ENCODE assay signal across 7 mouse cellular contexts in the genomic region with DNA sequence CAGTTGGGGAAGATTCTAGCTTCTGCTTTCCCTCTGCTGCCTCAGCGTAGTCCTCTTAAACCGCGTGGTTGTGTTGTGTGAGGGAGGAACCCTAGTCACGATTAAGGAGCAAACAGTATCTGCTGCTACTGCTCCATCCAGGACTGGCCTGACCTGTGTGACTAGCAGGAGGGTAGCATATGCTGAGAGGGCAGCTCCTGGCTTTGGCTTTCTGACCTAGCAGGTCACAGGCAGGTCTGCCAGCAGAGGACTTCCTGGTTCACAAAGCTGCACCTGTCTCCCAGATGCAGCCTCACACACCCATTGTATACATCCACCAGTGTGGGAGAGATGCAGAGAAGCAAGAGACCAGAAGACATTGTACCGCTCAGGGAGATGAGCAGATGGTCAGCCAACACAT.
DNase-seq lines count a peak whose midpoint lies in the region; ATAC-seq and TF ChIP-seq lines count a peak whose summit lies in the region.

No protein-coding gene starts in this region.

- H3K4me1 ChIP-seq in kidney, postnatal 0 days (replicated peaks; ENCODE audit: insufficient read depth, low read length) = peaks cover 28% of the 10 kb centered on the region
- peaks cover 77% of the 10 kb centered on the region for H3K4me1 ChIP-seq in heart, embryonic 16.5 days (ENCODE audit: control insufficient read depth, insufficient read depth, low read length)
- H3K4me1 ChIP-seq in neural tube, embryonic 11.5 days (ENCODE audit: control insufficient read depth, insufficient read depth, low read length) = peaks cover 15% of the 10 kb centered on the region; the same call in 1 of the 2 replicates

- no peaks in the 10 kb centered on the region for H3K9me3 ChIP-seq in kidney, postnatal 0 days (replicated peaks; ENCODE audit: low read length)
- no peaks in the 10 kb centered on the region for H3K9me3 ChIP-seq in heart, embryonic 16.5 days (replicated peaks; ENCODE audit: control insufficient read depth, low read length)
- H3K9me3 ChIP-seq in neural tube, embryonic 11.5 days (ENCODE audit: control insufficient read depth, low read length) = no peaks in the 10 kb centered on the region

- H3K27ac ChIP-seq in kidney, postnatal 0 days = peak overlapping the region; percentile 72; the same call in 1 of the 2 replicates
- H3K27ac ChIP-seq in heart, embryonic 16.5 days (ENCODE audit: low read length) = peak overlapping the region; percentile 92
- H3K27ac ChIP-seq in neural tube, embryonic 11.5 days (ENCODE audit: low read depth, low read length) = no peak overlapping the region

- WGBS in kidney, postnatal 0 days = 40% methylated on average over 5 of the region's 5 CpGs
- WGBS in heart, embryonic 16.5 days = 39% methylated on average over 5 of the region's 5 CpGs
- 49% methylated on average over 5 of the region's 5 CpGs for WGBS in neural tube, embryonic 11.5 days

- H3K36me3 ChIP-seq in kidney, postnatal 0 days (ENCODE audit: insufficient read depth, low read length) = no peaks in the 10 kb centered on the region
- H3K36me3 ChIP-seq in heart, embryonic 16.5 days (ENCODE audit: control insufficient read depth, insufficient read depth) = no peaks in the 10 kb centered on the region
- no peaks in the 10 kb centered on the region for H3K36me3 ChIP-seq in neural tube, embryonic 11.5 days (ENCODE audit: control insufficient read depth, insufficient read depth, low read length)

- H3K27me3 ChIP-seq in kidney, postnatal 0 days (ENCODE audit: insufficient read depth, low read length) = no peaks in the 10 kb centered on the region
- H3K27me3 ChIP-seq in heart, embryonic 16.5 days (ENCODE audit: control insufficient read depth, insufficient read depth, low read length) = no peaks in the 10 kb centered on the region
- H3K27me3 ChIP-seq in neural tube, embryonic 11.5 days (ENCODE audit: control insufficient read depth, insufficient read depth, low read length) = no peaks in the 10 kb centered on the region

- H3K4me2 ChIP-seq in kidney, postnatal 0 days (ENCODE audit: low read length) = peak overlapping the region; percentile 91
- peak overlapping the region; percentile 80; the same call in 1 of the 2 replicates for H3K4me2 ChIP-seq in heart, embryonic 16.5 days (ENCODE audit: low read depth, low read length)
- peak overlapping the region; percentile 4; the same call in 1 of the 2 replicates for H3K4me2 ChIP-seq in neural tube, embryonic 11.5 days (ENCODE audit: low read depth)

- H3K4me3 ChIP-seq in kidney, postnatal 0 days (replicated peaks; ENCODE audit: low read depth, low read length) = 0 out of 2 replicates have a peak overlapping the region, but pooled peaks have one; percentile 52
- H3K4me3 ChIP-seq in heart, embryonic 16.5 days (ENCODE audit: low read length) = peak overlapping the region; percentile 75; the same call in 1 of the 2 replicates
- no peak overlapping the region for H3K4me3 ChIP-seq in neural tube, embryonic 11.5 days (ENCODE audit: low read depth, low read length)

- DNase-seq in kidney, postnatal 0 days (ENCODE audit: low spot score) = no peak
- no peak for DNase-seq in kidney, postnatal 14 days
- DNase-seq in cerebellum, postnatal 25 days = peak; percentile 55 to 68
- DNase-seq in neural tube, embryonic 11.5 days (ENCODE audit: low spot score) = no peak
- no peak for DNase-seq in ovary, postnatal 36 days (ENCODE audit: low spot score)

- no peak overlapping the region for H3K9ac ChIP-seq in kidney, postnatal 0 days (ENCODE audit: low read depth, low read length)
- H3K9ac ChIP-seq in heart, embryonic 16.5 days (ENCODE audit: low read length) = peak overlapping the region; percentile 78
- H3K9ac ChIP-seq in neural tube, embryonic 11.5 days (ENCODE audit: low read length) = no peak overlapping the region

- TF ChIP-seq CTCF in kidney, postnatal 0 days (IDR thresholded peaks at IDR 0.05; ENCODE audit: low read depth) = no peak

- ATAC-seq in kidney, postnatal 0 days (replicated peaks; ENCODE audit: low FRiP score, low read depth) = 0 out of 2 replicates have a peak, but pooled peaks have one; percentile 10
- ATAC-seq in heart, embryonic 16.5 days (replicated peaks; ENCODE audit: extremely low read depth, insufficient read depth, low FRiP score) = no peak
- no peak for ATAC-seq in neural tube, embryonic 11.5 days (ENCODE audit: insufficient read depth, low FRiP score, low TSS enrichment)
- ATAC-seq in activated CD4-positive, CD25-positive, alpha-beta regulatory T cell, adult 4 months = no peak

Comparison
In these comparisons a context has a peak if more than half of its experiments do, and no peak if none do; other contexts are left out.
1. DNase-seq: peak in cerebellum, postnatal 25 days (2 of 2); none in kidney, postnatal 0 days (single experiment), kidney, postnatal 14 days (single experiment), neural tube, embryonic 11.5 days (single experiment) and ovary, postnatal 36 days (single experiment).
2. H3K4me2 ChIP-seq: peak in every context shown above with its lines; median percentile 91 in kidney, postnatal 0 days; 80 in heart, embryonic 16.5 days; 4 in neural tube, embryonic 11.5 days.